Mouse (Mus musculus) stomach, postnatal 0 days (tissue): ENCODE measurements at regions not wholly inside any gene's neighbourhood (a gene's known extent, or its start where the extent isn't known, plus 50 kb on each side); places are given as distances from the start of the nearest gene placed in this dataset.

Experiments used
- ATAC-seq: fragments of 200-750 bp; cut with Nextera tagmentation; 2 replicates; pipeline ENCODE4 v1.8.0; 2017; ENCODE audit not compliant: low FRiP score, low TSS enrichment
- DNase-seq: peaks from one replicate; pipeline ENCODE4 v3.0.0-alpha.2; 2016; ENCODE audit warnings: low spot score
- H3K27ac ChIP-seq: fragments of 300-500 bp; sonication (generic); replicated peaks from 2 replicates; pipeline ENCODE4 v1.5.1; 2014; ENCODE audit warnings: mild to moderate bottlenecking, control low read depth
- H3K27me3 ChIP-seq: fragments of 300-500 bp; sonication (generic); 2 replicates; pipeline ENCODE4 v1.6.1; 2014; ENCODE audit warnings: low read length; ENCODE audit not compliant: control insufficient read depth, insufficient read depth
- H3K36me3 ChIP-seq: fragments of 300-500 bp; sonication (generic); 2 replicates; pipeline ENCODE4 v1.6.1; 2014; ENCODE audit warnings: low read length, mixed read lengths; ENCODE audit not compliant: control insufficient read depth, insufficient read depth
- H3K4me1 ChIP-seq: fragments of 300-500 bp; sonication (generic); replicated peaks from 2 replicates; pipeline ENCODE4 v1.6.1; 2014; ENCODE audit warnings: antibody characterized with exemption; ENCODE audit not compliant: control insufficient read depth, insufficient read depth
- H3K4me2 ChIP-seq: fragments of 300-500 bp; sonication (generic); replicated peaks from 2 replicates; pipeline ENCODE4 v1.6.1; 2014; ENCODE audit warnings: low read depth, mild to moderate bottlenecking, control low read depth, moderate library complexity
- H3K4me3 ChIP-seq: fragments of 300-500 bp; sonication (generic); 2 replicates; pipeline ENCODE4 v1.5.1; 2014; ENCODE audit warnings: low read depth, low read length, control low read depth
- H3K9ac ChIP-seq: fragments of 300-500 bp; sonication (generic); 2 replicates; pipeline ENCODE4 v1.6.1; 2014; ENCODE audit warnings: mild to moderate bottlenecking, low read length, control low read depth, mixed read lengths
- H3K9me3 ChIP-seq: fragments of 300-500 bp; sonication (generic); 2 replicates; pipeline ENCODE4 v1.6.1; 2016; ENCODE audit warnings: low read length; ENCODE audit not compliant: control insufficient read depth
- CTCF ChIP-seq: IDR thresholded peaks from 2 replicates; pipeline ENCODE4 v1.5.1; 2016; ENCODE audit warnings: antibody characterized with exemption, low read depth, mild to moderate bottlenecking, moderate library complexity
- EP300 ChIP-seq: optimal IDR thresholded peaks from 2 replicates; pipeline ENCODE3; 2016; ENCODE audit warnings: antibody characterized with exemption
- WGBS: fragments of 180-500 bp; shearing (Covaris S2); extraction: QIAGEN DNeasy Blood & Tissue Kit; methylation state at CpG from one replicate; pipeline ENCODE4 v1.1.7; 2014; 5-methylcytosine and 5-hydroxymethylcytosine counted together

DNA sequence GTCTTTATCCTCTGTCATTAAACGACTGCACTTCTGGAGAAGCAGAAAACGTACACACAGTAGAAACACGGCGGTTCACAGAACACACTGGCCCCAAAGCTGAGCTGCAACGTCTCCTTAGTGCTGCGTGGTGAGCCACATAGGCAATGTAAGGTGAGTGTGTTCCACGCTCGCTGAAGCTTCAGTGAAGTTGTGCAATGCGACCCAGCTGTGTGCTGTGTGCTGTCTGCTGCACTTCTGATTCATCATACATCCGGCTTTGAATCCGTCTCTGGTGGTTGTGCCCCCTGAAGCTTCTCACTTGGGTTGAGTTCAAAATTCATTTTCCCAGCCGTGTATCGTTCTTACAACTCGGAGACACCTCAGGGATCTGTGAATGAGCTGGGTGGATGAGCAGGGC, 250.6 kb downstream of the Uaca start:
- DNase-seq: no peak
- Histone ChIP-seq H3K4me3 (no peak overlapping the region), H3K9me3 (no peaks in the 10 kb centered on the region), H3K4me2 (no peak overlapping the region), H3K4me1 (no peaks in the 10 kb centered on the region), H3K27ac (no peak overlapping the region), H3K27me3 (no peaks in the 10 kb centered on the region), H3K36me3 (no peaks in the 10 kb centered on the region), H3K9ac (no peak overlapping the region)
- WGBS: 75% methylated on average over 14 of the region's 14 CpGs
- TF ChIP-seq CTCF: no peak
- no peak for TF ChIP-seq EP300
- ATAC-seq: no peak

DNA sequence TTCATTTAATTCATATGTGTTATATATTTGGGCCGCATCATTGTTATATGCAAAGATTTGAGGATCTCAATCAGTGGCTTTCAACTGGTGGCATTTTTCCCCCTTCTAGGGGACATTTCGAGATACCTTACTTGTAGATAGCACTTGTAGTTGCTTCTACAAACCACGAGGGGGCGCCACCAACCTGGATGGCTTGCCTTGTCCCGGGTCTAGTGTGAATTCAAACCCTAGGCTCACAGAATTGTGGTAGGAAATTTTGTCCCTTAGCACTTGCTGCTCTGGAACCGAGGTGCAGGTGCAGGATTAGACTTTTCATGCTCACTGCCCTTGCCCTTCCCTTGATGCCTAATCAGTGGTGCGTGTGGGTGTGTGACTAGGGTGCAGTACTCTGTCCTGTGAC, 252.2 kb downstream of the Uaca start:
- H3K27ac ChIP-seq: no peak overlapping the region
- H3K27me3 ChIP-seq: no peaks in the 10 kb centered on the region
- no peak overlapping the region for H3K4me2 ChIP-seq
- WGBS: 24% methylated on average over 7 of the region's 7 CpGs
- H3K36me3 ChIP-seq: no peaks in the 10 kb centered on the region
- no peak for ATAC-seq
- peak; percentile 78 for DNase-seq
- no peak overlapping the region for H3K4me3 ChIP-seq
- H3K9me3 ChIP-seq: no peaks in the 10 kb centered on the region
- H3K4me1 ChIP-seq: no peaks in the 10 kb centered on the region
- H3K9ac ChIP-seq: no peak overlapping the region
- TF ChIP-seq EP300: no peak
- peak; percentile 89 for TF ChIP-seq CTCF

DNA sequence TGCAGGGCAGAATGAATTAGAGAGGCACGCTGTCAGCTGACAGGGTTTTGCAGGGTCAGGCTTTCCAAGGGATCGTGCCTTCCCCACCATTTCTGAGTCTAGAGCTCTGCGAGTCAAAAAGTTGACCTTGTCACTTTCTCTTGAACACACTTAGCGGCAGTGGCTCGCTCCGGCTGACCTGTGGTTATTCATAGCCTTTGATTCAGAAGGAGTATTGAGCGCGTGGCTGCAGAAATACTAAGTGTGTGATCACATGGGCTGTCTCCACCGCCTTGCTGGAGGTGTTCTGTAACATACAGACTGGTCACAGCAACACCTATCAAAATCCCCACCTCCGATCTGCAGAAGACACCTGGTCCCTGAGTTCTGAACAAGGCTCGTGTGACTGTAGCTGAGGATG, 252.9 kb downstream of the Uaca start:
- TF ChIP-seq CTCF (no peak), EP300 (no peak)
- WGBS: 80% methylated on average over 11 of the region's 11 CpGs
- no peak overlapping the region for H3K4me3 ChIP-seq
- no peak overlapping the region for H3K9ac ChIP-seq
- no peak for ATAC-seq
- DNase-seq: no peak
- no peaks in the 10 kb centered on the region for H3K9me3 ChIP-seq
- no peaks in the 10 kb centered on the region for H3K27me3 ChIP-seq
- H3K36me3 ChIP-seq: no peaks in the 10 kb centered on the region
- no peak overlapping the region for H3K4me2 ChIP-seq
- H3K4me1 ChIP-seq: no peaks in the 10 kb centered on the region
- H3K27ac ChIP-seq: no peak overlapping the region

DNA sequence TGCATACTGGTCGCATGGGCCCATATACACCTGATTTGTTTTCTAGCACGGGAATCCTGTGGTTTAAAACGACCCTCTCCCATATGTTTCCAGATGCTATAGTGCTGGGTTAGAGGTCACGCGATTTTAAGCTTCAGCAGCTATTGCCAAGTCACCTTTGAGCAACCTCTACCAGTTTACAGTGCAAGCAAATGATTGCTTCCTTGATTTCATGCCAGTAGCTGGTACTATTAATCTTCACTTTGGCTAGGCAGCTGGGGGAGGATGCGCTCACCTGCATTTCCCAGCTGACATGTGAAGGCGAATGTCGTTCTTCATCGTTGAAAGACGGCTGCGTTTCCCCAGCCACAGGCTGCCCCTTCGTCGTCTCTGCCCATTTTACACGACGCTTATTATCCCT, 254.2 kb downstream of the Uaca start:
- 71% methylated on average over 15 of the region's 15 CpGs for WGBS
- Histone ChIP-seq H3K4me1 (no peaks in the 10 kb centered on the region), H3K4me3 (no peak overlapping the region), H3K4me2 (no peak overlapping the region), H3K27me3 (no peaks in the 10 kb centered on the region), H3K27ac (no peak overlapping the region), H3K9me3 (no peaks in the 10 kb centered on the region), H3K36me3 (no peaks in the 10 kb centered on the region), H3K9ac (no peak overlapping the region)
- TF ChIP-seq CTCF (no peak), EP300 (no peak)
- no peak for DNase-seq
- ATAC-seq: no peak

DNA sequence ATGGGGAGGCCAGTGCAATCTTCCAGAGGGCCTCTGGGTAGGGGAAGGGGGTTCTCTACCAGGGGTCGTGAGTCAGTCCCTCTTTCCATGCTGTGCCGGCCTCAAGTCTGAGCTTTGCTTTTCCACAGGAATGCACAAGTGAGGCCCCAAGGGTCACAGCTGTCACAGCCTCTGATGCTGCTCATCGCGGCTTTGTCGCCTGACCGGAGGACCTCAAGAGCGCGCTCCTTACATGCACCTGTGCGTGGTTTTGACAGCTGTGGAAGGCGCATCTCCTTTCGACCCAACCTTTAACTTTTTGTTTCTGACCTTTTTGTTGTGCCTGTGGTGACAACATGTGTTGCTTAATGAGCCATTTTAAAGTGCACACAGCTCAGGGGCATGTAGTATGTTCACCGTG, 258.3 kb downstream of the Uaca start:
- H3K4me3 ChIP-seq: no peak overlapping the region
- H3K9ac ChIP-seq: no peak overlapping the region
- no peaks in the 10 kb centered on the region for H3K9me3 ChIP-seq
- no peak for ATAC-seq
- H3K4me2 ChIP-seq: no peak overlapping the region
- TF ChIP-seq CTCF (no peak), EP300 (no peak)
- peaks cover 7% of the 10 kb centered on the region; the same call in 1 of the 2 replicates for H3K4me1 ChIP-seq
- no peak overlapping the region for H3K27ac ChIP-seq
- no peaks in the 10 kb centered on the region for H3K36me3 ChIP-seq
- WGBS: 95% methylated on average over 12 of the region's 12 CpGs
- DNase-seq: no peak
- no peaks in the 10 kb centered on the region for H3K27me3 ChIP-seq

DNA sequence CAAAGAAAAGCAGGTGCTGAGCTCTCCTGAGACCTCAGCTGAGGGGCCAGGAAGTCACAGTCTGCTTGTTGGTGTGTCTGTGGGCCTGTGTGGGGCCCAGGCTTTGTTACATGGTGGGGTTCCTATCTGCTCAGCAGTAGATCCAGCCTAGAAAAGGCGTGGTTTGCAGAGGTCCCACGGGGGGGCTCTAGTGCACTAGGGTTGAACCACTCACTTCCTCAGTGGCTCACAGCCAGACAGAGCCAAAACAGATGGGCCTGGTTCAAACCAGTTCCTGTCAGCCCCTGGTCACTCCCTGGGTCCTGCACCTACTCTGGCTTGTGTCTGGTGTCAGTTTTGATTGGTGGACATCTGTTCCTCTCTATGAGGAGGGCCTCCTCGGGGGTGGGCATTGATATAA, 260.1 kb downstream of the Uaca start:
- 12% methylated on average over 3 of the region's 3 CpGs for WGBS
- ATAC-seq (peak; percentile 73), DNase-seq (peak; percentile 46)
- Histone ChIP-seq H3K4me2 (no peak overlapping the region), H3K9ac (no peak overlapping the region), H3K9me3 (no peaks in the 10 kb centered on the region), H3K27ac (no peak overlapping the region), H3K4me3 (no peak overlapping the region), H3K4me1 (peaks cover 7% of the 10 kb centered on the region; the same call in 1 of the 2 replicates), H3K36me3 (no peaks in the 10 kb centered on the region), H3K27me3 (no peaks in the 10 kb centered on the region; the same call in 1 of the 2 replicates)
- TF ChIP-seq EP300: no peak
- TF ChIP-seq CTCF: peak; percentile 51
